Mouse (Mus musculus) ES-E14 (cell line): ENCODE measurements around the gene Lyrm9.

Experiments
- CHD2 ChIP-seq: IDR thresholded peaks from 2 replicates; pipeline ENCODE4 v1.6.1; 2014; ENCODE audit warnings: mild to moderate bottlenecking, low read depth, low read length, inconsistent platforms
- HCFC1 ChIP-seq: IDR thresholded peaks from 2 replicates; pipeline ENCODE4 v1.6.1; 2012; ENCODE audit warnings: low read length, inconsistent platforms, borderline replicate concordance; ENCODE audit not compliant: insufficient read depth
- ZNF384 ChIP-seq: IDR thresholded peaks from 2 replicates; pipeline ENCODE4 v1.6.1; 2012; ENCODE audit warnings: low read depth, low read length, inconsistent platforms

DNA sequence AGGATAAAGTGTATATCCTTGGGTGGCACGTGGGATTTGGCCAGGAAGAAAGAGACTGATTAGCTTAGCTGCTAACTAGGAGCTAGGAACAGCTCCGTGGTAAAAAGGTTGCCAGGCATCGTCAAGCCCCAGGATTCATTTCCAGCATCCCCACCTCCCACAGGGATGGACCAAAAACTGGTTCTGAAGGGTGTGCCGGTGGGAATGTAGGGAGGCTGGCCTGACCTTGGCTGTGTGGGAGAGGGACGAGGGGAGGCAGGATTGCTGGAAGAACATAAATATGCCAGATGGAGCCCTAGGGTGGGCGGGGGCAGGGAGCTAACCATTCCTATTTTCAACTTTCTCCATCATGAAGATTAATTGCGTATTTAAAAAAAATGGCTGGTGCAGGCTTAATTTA lies 1.2 kb downstream of the Lyrm9 start:
- TF ChIP-seq ZNF384, result no peak
- TF ChIP-seq HCFC1, result no peak
- TF ChIP-seq CHD2, result no peak
